Mouse (Mus musculus) midbrain, embryonic 11.5 days (tissue): ENCODE measurements at regions not wholly inside any gene's neighbourhood (a gene's known extent, or its start where the extent isn't known, plus 50 kb on each side); places are given as distances from the start of the nearest gene placed in this dataset.

ENCODE experiments used
- ATAC-seq: fragments of 200-750 bp; cut with Nextera tagmentation; 2 replicates; pipeline ENCODE4 v1.8.0; 2017; ENCODE audit warnings: moderate TSS enrichment, moderate library complexity; ENCODE audit not compliant: low FRiP score
- DNase-seq: peaks from one replicate; pipeline ENCODE4 v3.0.0; 2015; ENCODE audit warnings: low spot score; ENCODE audit errors: missing footprints
- H3K27ac ChIP-seq: fragments of 300-500 bp; sonication (generic); 2 replicates; pipeline ENCODE4 v1.5.1; 2014; ENCODE audit warnings: low read depth, low read length
- H3K27me3 ChIP-seq: fragments of 300-500 bp; sonication (generic); 2 replicates; pipeline ENCODE4 v1.6.1; 2014; ENCODE audit warnings: mild to moderate bottlenecking, low read length, moderate library complexity, mixed read lengths; ENCODE audit not compliant: control insufficient read depth, insufficient read depth
- H3K36me3 ChIP-seq: fragments of 300-500 bp; sonication (generic); 2 replicates; pipeline ENCODE4 v1.6.1; 2014; ENCODE audit warnings: mild to moderate bottlenecking, low read length, moderate library complexity, mixed read lengths; ENCODE audit not compliant: control insufficient read depth, insufficient read depth
- H3K4me1 ChIP-seq: fragments of 300-500 bp; sonication (generic); 2 replicates; pipeline ENCODE4 v1.6.1; 2014; ENCODE audit warnings: low read length; ENCODE audit not compliant: control insufficient read depth, insufficient read depth
- H3K4me2 ChIP-seq: fragments of 300-500 bp; sonication (generic); 2 replicates; pipeline ENCODE4 v1.6.1; 2014; ENCODE audit warnings: mild to moderate bottlenecking, moderate library complexity
- H3K4me3 ChIP-seq: fragments of 300-500 bp; sonication (generic); 2 replicates; pipeline ENCODE4 v1.5.1; 2014; ENCODE audit warnings: low read depth, low read length
- H3K9ac ChIP-seq: fragments of 300-500 bp; sonication (generic); 2 replicates; pipeline ENCODE4 v1.6.1; 2014; ENCODE audit warnings: low read length
- H3K9me3 ChIP-seq: fragments of 300-500 bp; sonication (generic); 2 replicates; pipeline ENCODE4 v1.6.1; 2016; ENCODE audit warnings: low read length; ENCODE audit not compliant: control insufficient read depth
- WGBS: fragments of 180-500 bp; shearing (Covaris S2); extraction: QIAGEN DNeasy Blood & Tissue Kit; methylation state at CpG from one replicate; pipeline ENCODE4 v1.1.7; 2014; 5-methylcytosine and 5-hydroxymethylcytosine counted together

DNA sequence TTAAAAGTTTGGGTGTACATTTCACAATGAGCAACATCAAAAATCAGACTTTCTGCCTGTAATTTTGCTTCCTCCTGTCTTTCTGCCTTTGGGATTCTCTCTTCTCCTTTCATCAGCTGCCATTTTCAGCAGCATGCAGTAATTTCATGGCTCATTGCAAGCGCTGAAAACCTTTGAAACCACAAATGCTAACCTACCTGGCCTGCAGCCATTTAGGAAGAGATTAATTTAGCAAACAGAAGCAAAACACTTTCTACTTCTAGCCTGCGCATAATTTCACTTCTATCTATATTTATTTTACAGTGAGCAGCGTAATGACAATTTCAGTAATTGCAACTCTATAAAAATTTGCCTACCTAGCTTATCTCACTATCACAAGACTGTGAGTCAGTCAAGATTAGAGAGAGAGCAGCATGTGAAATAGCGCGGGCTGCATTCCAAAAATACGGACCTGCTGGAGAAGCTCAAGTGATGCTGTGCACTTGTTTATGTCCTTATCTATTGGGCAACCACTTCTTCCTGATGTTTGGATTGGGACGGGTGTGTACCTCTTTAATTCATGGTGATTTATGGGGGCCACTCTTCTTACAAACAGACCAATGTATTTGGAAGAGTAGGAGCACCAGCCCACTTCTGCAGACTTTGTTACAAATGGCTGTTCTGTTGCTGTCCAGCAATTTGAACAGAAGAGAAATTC lies 341.6 kb downstream of the 9330182O14Rik start:
- WGBS, result 87% methylated on average over 7 of the region's 7 CpGs
- no peaks in the 10 kb centered on the region for H3K9me3 ChIP-seq
- no peaks in the 10 kb centered on the region for H3K27me3 ChIP-seq
- ATAC-seq, result no peak
- H3K27ac ChIP-seq, result no peak overlapping the region
- H3K4me1 ChIP-seq, result no peaks in the 10 kb centered on the region
- DNase-seq, result no peak
- no peak overlapping the region for H3K4me2 ChIP-seq
- no peaks in the 10 kb centered on the region for H3K36me3 ChIP-seq
- H3K4me3 ChIP-seq, result no peak overlapping the region
- H3K9ac ChIP-seq, result no peak overlapping the region

DNA sequence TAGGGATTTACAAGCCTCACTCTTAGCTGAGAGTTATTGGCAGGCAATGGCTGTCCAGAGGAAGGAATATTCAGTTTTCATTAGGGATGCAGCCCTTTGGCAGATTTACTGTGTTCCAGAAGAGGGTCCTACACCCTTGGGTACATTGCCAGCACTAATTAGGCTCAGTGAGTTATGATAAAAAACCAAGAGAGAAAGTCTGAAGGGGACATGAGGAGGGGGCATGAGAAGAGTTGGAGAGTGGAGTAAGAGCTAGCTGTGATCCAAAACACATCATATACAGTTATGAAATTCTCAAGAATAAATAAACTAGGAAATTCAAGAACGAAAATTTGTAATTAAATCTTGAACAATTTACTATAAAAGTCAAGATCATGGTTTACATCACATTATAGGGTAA lies 346.2 kb downstream of the 9330182O14Rik start:
- Histone ChIP-seq H3K27ac (no peak overlapping the region), H3K4me3 (no peak overlapping the region), H3K27me3 (no peaks in the 10 kb centered on the region), H3K9ac (no peak overlapping the region), H3K4me2 (no peak overlapping the region), H3K36me3 (no peaks in the 10 kb centered on the region), H3K4me1 (no peaks in the 10 kb centered on the region), H3K9me3 (no peaks in the 10 kb centered on the region)
- ATAC-seq, result no peak
- no peak for DNase-seq
- WGBS, result 70% methylated on average over 1 of the region's 1 CpGs

DNA sequence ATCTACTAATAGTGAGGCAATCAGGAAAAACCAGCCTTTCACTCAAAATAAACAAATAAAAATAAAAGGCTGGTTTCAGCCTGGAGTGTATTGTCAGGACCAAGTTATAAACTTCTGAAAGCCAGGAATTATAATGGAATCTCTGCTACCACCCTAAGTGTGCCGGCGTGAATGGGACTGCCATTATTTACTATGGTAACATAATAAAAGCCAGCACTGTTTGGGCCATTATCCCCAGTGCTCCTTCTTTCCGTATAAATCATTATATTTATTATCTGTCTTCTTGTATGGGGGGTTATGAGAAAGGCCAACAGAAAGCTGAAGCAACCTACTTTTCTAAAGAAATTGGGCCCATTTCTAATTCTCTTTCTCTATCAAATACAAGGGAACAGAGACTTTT lies 347.1 kb downstream of the 9330182O14Rik start:
- no peak overlapping the region for H3K4me2 ChIP-seq
- H3K4me3 ChIP-seq, result no peak overlapping the region
- H3K9ac ChIP-seq, result no peak overlapping the region
- H3K27me3 ChIP-seq, result no peaks in the 10 kb centered on the region
- ATAC-seq, result no peak
- H3K9me3 ChIP-seq, result no peaks in the 10 kb centered on the region
- no peak for DNase-seq
- no peak overlapping the region for H3K27ac ChIP-seq
- H3K36me3 ChIP-seq, result no peaks in the 10 kb centered on the region
- WGBS, result 79% methylated on average over 3 of the region's 3 CpGs
- H3K4me1 ChIP-seq, result no peaks in the 10 kb centered on the region

DNA sequence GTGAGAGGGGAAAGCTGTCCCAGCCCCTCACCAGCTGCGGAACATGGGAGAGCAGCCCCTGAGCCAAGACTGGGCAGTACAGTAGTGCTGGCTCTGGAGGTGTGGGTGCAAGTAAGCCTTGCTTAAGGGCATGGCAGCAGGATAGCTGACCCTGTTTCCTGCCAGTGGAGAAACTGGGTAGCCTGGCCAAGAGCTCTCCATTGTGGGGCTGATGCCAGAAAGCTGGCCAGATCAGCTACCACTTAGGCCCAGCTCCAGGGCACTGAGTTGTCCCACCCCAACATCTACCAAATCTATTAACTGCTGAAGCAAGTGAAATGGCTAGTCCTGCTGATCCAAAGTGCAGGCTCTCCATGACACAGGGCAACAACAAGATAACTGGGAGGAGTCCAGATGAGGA lies 351.8 kb downstream of the 9330182O14Rik start:
- no peak overlapping the region for H3K4me2 ChIP-seq
- no peaks in the 10 kb centered on the region for H3K36me3 ChIP-seq
- H3K9ac ChIP-seq, result no peak overlapping the region
- DNase-seq (no peak), ATAC-seq (no peak)
- H3K27me3 ChIP-seq, result no peaks in the 10 kb centered on the region
- 94% methylated on average over 1 of the region's 1 CpGs for WGBS
- no peaks in the 10 kb centered on the region for H3K4me1 ChIP-seq
- H3K4me3 ChIP-seq, result no peak overlapping the region
- H3K9me3 ChIP-seq, result no peaks in the 10 kb centered on the region
- no peak overlapping the region for H3K27ac ChIP-seq

DNA sequence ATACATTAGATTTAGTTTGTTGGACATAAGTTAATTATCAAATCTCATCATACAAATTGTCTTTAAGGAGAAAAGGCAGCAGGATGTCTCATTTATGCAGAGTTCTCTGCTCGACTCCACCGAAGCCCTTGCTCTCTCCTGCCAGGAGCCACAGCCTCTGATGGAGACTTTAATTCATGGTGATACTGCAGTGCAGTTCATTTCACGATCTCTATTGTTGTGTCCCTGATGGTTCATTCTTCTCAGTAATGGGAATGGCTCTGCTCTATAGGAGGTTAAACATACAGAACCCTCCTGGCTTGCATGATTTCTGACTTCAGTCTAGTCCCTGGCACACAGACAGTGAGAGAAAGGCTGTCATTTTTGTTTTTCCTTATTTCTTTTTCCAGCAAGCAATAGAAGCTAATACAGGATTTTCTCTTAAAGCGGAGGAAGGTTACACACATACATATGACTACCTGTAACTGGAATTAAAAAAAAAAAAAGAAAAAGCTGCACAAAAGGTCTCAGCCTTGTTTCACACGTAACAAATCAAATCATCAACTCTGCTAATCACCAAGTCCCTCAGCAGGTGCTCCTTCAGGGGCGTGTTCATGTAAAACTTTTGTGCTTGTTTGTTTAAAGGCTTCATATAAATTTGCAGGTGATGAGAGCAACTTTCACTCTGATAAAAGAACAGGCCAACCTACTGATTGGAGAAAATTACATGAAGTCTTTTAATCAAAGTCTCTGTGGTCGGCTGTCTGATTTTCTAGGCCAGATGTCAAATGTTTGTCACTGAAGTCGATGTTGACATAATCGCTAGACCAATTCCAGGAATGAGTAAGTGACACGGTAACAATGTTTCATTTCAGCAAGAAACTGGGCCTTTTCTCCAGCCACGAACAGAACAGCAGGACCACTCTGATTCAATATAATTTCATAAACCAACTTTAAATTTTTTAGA lies 367.3 kb downstream of the 9330182O14Rik start:
- no peak overlapping the region for H3K4me3 ChIP-seq
- no peaks in the 10 kb centered on the region for H3K36me3 ChIP-seq
- H3K9me3 ChIP-seq, result no peaks in the 10 kb centered on the region
- no peak overlapping the region for H3K9ac ChIP-seq
- no peak overlapping the region for H3K4me2 ChIP-seq
- DNase-seq (no peak), ATAC-seq (peak; percentile 35; the same call in 1 of the 2 replicates)
- H3K27me3 ChIP-seq, result no peaks in the 10 kb centered on the region
- no peaks in the 10 kb centered on the region for H3K4me1 ChIP-seq
- WGBS, result 62% methylated on average over 11 of the region's 11 CpGs
- H3K27ac ChIP-seq, result no peak overlapping the region

DNA sequence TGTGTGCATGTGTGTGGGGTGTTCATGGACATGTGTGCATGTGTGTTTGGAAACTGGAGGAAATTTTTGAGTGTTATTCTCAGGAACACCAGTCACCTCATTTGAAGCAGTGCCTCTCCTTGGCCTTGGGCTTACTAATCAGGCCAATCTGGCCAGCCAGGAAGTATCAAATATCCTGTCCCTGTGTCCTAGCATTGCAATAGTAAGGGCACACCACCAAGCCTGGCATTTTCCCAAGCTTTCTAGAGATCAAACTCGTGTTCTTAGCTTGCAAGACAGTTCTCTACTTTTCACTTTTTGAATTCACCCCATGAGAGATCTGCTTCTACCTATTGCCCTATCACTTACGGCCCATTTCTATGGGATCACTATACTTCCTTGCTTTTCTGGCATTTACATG lies 376.7 kb downstream of the 9330182O14Rik start:
- Histone ChIP-seq H3K4me2 (no peak overlapping the region), H3K4me1 (no peaks in the 10 kb centered on the region), H3K36me3 (no peaks in the 10 kb centered on the region), H3K4me3 (no peak overlapping the region), H3K27me3 (no peaks in the 10 kb centered on the region), H3K9ac (no peak overlapping the region), H3K9me3 (no peaks in the 10 kb centered on the region), H3K27ac (no peak overlapping the region)
- ATAC-seq (no peak), DNase-seq (no peak)
- 83% methylated on average over 2 of the region's 2 CpGs for WGBS

DNA sequence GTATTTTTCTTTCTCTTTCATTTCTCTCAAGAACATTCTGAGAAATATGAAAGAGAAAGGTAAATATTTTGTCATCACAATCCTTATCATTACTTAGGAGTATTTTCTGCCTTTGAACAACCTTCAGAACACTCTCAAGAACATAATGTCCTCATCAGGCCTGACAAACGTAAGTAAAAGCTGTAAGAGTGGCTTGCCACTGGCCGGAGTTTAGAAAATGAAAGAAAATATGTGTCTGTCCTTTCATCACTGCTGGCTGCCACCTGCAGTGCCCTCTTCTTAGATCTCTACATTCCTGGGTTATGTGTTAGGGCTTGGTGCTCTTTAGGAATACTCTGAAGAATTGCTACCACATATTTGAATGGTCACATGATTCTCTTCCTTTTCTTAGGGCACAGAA lies 390.2 kb downstream of the 9330182O14Rik start:
- H3K4me1 ChIP-seq, result no peaks in the 10 kb centered on the region
- 70% methylated on average over 2 of the region's 2 CpGs for WGBS
- H3K4me3 ChIP-seq, result no peak overlapping the region
- no peaks in the 10 kb centered on the region for H3K36me3 ChIP-seq
- no peak overlapping the region for H3K27ac ChIP-seq
- ATAC-seq, result no peak
- H3K27me3 ChIP-seq, result no peaks in the 10 kb centered on the region
- no peaks in the 10 kb centered on the region for H3K9me3 ChIP-seq
- no peak for DNase-seq
- no peak overlapping the region for H3K9ac ChIP-seq
- H3K4me2 ChIP-seq, result no peak overlapping the region

DNA sequence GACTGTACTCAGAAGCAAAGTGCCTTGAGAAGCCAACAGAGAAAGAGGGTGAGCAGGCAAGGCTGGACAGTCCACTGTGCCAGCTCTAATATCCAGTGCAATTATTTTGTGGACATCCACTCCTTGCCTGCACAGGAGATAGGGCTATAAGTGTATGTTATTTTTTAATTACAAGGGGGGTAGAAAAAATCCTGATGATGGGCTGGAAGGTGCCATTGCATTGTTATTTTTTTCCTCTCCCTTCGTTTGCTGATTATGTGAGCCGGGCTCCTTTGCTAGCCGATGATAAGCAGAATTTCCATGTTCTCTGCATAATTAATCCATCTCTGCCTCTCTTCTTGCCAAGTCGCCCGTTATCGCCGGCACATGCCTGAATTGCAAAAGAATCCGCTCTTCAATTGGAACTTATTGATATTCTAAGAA lies 399.3 kb downstream of the 9330182O14Rik start:
- no peak overlapping the region for H3K9ac ChIP-seq
- no peak overlapping the region for H3K27ac ChIP-seq
- no peak for DNase-seq
- 72% methylated on average over 8 of the region's 8 CpGs for WGBS
- no peaks in the 10 kb centered on the region for H3K36me3 ChIP-seq
- no peaks in the 10 kb centered on the region for H3K4me1 ChIP-seq
- H3K9me3 ChIP-seq, result no peaks in the 10 kb centered on the region
- no peak overlapping the region for H3K4me3 ChIP-seq
- ATAC-seq, result no peak
- H3K4me2 ChIP-seq, result no peak overlapping the region
- no peaks in the 10 kb centered on the region for H3K27me3 ChIP-seq

DNA sequence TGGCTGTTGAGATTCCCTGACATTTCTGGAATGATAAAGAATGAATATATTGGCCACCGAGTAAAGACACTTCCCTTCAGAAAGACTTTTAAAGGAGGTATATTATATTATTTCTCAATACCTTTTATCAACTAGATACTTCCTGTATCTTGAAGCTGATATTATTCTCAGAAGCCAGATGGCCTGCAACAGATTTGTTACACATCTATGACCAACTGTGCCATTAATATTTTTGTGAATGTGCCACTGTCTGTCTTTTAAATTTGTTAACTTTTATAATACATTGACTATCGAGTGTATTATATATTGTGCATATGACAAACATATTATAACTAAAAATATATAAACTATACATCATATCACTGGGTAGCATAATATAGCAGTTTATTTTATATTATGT lies 427.5 kb downstream of the 9330182O14Rik start:
- DNase-seq (no peak), ATAC-seq (no peak)
- H3K4me1 ChIP-seq, result no peaks in the 10 kb centered on the region
- H3K9ac ChIP-seq, result no peak overlapping the region
- 92% methylated on average over 2 of the region's 2 CpGs for WGBS
- no peaks in the 10 kb centered on the region for H3K27me3 ChIP-seq
- no peak overlapping the region for H3K4me2 ChIP-seq
- no peaks in the 10 kb centered on the region for H3K9me3 ChIP-seq
- H3K4me3 ChIP-seq, result no peak overlapping the region
- H3K36me3 ChIP-seq, result no peaks in the 10 kb centered on the region
- H3K27ac ChIP-seq, result no peak overlapping the region
